Mouse (Mus musculus) lung, adult 2 months (tissue): Measurements from ENCODE around the gene Mbl2.

ENCODE experiments used
- CTCF ChIP-seq: fragments of 200-500 bp; IDR thresholded peaks from 2 replicates; pipeline ENCODE4 v1.5.1; 2011; ENCODE audit warnings: mild to moderate bottlenecking, low read length, control low read depth; ENCODE audit not compliant: insufficient read depth
- POLR2A ChIP-seq: fragments of 200-500 bp; IDR thresholded peaks from 2 replicates; pipeline ENCODE4 v1.6.1; 2011; ENCODE audit warnings: low read depth, mild to moderate bottlenecking, control low read depth, low read length, borderline replicate concordance; ENCODE audit errors: extremely low read depth

DNA sequence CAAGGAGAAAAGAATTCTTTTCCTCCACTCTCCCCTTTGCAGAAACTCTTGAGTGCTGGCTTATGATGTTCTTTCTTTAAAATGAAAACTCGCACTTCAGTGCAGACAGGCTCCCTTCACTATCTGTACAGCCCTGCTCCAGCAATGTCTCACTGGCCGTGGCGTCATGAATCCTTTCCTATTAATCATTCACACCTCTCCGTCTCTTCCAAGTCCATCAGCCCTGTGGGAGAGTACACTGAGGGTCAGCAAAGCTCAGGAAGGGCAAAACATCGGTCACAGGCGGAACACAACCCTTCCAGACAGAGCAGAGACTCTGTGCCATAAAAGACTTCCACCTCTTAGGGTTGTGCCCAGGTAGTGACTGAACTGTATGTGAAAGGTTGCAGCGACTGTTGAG, 30.6 kb upstream of the Mbl2 start:
- TF ChIP-seq POLR2A (no peak), CTCF (no peak)
